Mouse (Mus musculus) heart, adult 8-10 months (tissue): ENCODE measurements around the gene Man1c1. TPM values are rescaled to one million over a fixed set of nuclear protein-coding genes. Genes with fewer than 3 reads are reported as not detected.

Source experiments
- DNase-seq: peaks from one replicate; pipeline ENCODE4 v3.0.0; 2022; ENCODE audit warnings: low spot score
- total RNA-seq, 4 experiments: library from RNA; stranded (reverse); gene quantifications; 2 replicates each; pipeline ENCODE4 v1.2.4; 2022

Man1c1 gene
- total RNA-seq: 10 to 100 TPM; 22.6 to 26.7 (median 25.3) TPM

GRCm38 (mm10) chr4:134703835-134704546, at the start of gene Man1c1:
Gene Man1c1, minus strand, starts transcription at chr4:134704290.
- peak; percentile 98 for DNase-seq

GRCm38 (mm10) chr4:134753516-134754261, 49.6 kb upstream of the Man1c1 start:
- no peak for DNase-seq

GRCm38 (mm10) chr4:134752911-134753426, 48.9 kb upstream of the Man1c1 start:
- no peak for DNase-seq

- DNase-seq: no peak
Observed at GRCm38 (mm10) chr4:134751682-134752380, 47.7 kb upstream of the Man1c1 start.

- no peak for DNase-seq
Observed at GRCm38 (mm10) chr4:134750825-134751224, 46.7 kb upstream of the Man1c1 start.

- DNase-seq: no peak
Observed at GRCm38 (mm10) chr4:134750263-134750662, 46.2 kb upstream of the Man1c1 start.

GRCm38 (mm10) chr4:134749301-134750030, 45.4 kb upstream of the Man1c1 start:
- no peak for DNase-seq

- no peak for DNase-seq
Observed at GRCm38 (mm10) chr4:134745900-134746661, 42.0 kb upstream of the Man1c1 start.

- DNase-seq: no peak
Observed at GRCm38 (mm10) chr4:134743881-134744633, 40.0 kb upstream of the Man1c1 start.

GRCm38 (mm10) chr4:134741949-134742348, 37.9 kb upstream of the Man1c1 start:
- no peak for DNase-seq

GRCm38 (mm10) chr4:134740186-134740585, 36.1 kb upstream of the Man1c1 start:
- no peak for DNase-seq

GRCm38 (mm10) chr4:134739530-134739929, 35.4 kb upstream of the Man1c1 start:
- DNase-seq: no peak

- no peak for DNase-seq
Observed at GRCm38 (mm10) chr4:134737365-134737910, 33.3 kb upstream of the Man1c1 start.

- DNase-seq: no peak
Observed at GRCm38 (mm10) chr4:134736147-134736546, 32.1 kb upstream of the Man1c1 start.

- DNase-seq: peak; percentile 48
Observed at GRCm38 (mm10) chr4:134734629-134735081, 30.6 kb upstream of the Man1c1 start.

- DNase-seq: peak; percentile 61
Observed at GRCm38 (mm10) chr4:134734038-134734628, 30.0 kb upstream of the Man1c1 start.

GRCm38 (mm10) chr4:134733371-134733770, 29.3 kb upstream of the Man1c1 start:
- no peak for DNase-seq

GRCm38 (mm10) chr4:134730106-134730505, 26.0 kb upstream of the Man1c1 start:
- DNase-seq: peak; percentile 35

GRCm38 (mm10) chr4:134725735-134726345, 21.8 kb upstream of the Man1c1 start:
- DNase-seq: no peak
